Mouse (Mus musculus) C2C12 (cell line): ENCODE data around the gene Cbr4.

Experiments used
- CEBPB ChIP-seq: IDR thresholded peaks from one replicate; pipeline ENCODE4 v1.6.1; 2011; ENCODE audit warnings: low read depth, mild to moderate bottlenecking, control low read depth, moderate library complexity
- CTCF ChIP-seq: IDR thresholded peaks from one replicate; pipeline ENCODE4 v1.5.1; 2011; ENCODE audit not compliant: control insufficient read depth, insufficient read depth, insufficient read length
- FOSL1 ChIP-seq: IDR thresholded peaks from one replicate; pipeline ENCODE4 v1.8.0; 2011; ENCODE audit warnings: mild to moderate bottlenecking, low read length; ENCODE audit not compliant: poor library complexity, insufficient read depth, severe bottlenecking
- MAX ChIP-seq: IDR thresholded peaks from one replicate; pipeline ENCODE4 v1.6.1; 2011; ENCODE audit warnings: mild to moderate bottlenecking, control low read depth
- MYOD1 ChIP-seq: IDR thresholded peaks from one replicate; pipeline ENCODE4 v1.6.1; 2011; ENCODE audit warnings: low read depth; ENCODE audit not compliant: control insufficient read depth, insufficient read length
- MYOG ChIP-seq: IDR thresholded peaks from one replicate; pipeline ENCODE4 v1.6.1; 2011; ENCODE audit not compliant: control insufficient read depth, insufficient read length; ENCODE audit errors: extremely low read depth
- USF1 ChIP-seq: IDR thresholded peaks from one replicate; pipeline ENCODE4 v1.6.1; 2011; ENCODE audit warnings: low read depth, mild to moderate bottlenecking, control low read depth, moderate library complexity

- TF ChIP-seq CTCF = no peak
- no peak for TF ChIP-seq USF1
- no peak for TF ChIP-seq FOSL1
- TF ChIP-seq MYOD1 = no peak
- no peak for TF ChIP-seq MYOG
- TF ChIP-seq MAX = no peak
- no peak for TF ChIP-seq CEBPB
Measured at GRCm38 (mm10) chr8:61444358-61444757, 43.2 kb upstream of the Cbr4 start.
